Mouse (Mus musculus) limb, embryonic 14.5 days (tissue): ENCODE data around the gene Dhrs7b. TPM values are rescaled to one million over a fixed set of nuclear protein-coding genes. Genes with fewer than 3 reads are reported as not detected.

Experiments used
- ATAC-seq: fragments of 200-750 bp; cut with Nextera tagmentation; 2 replicates; pipeline ENCODE4 v1.8.0; 2017; ENCODE audit warnings: low read depth, moderate number of reproducible peaks, moderate TSS enrichment; ENCODE audit not compliant: low FRiP score
- DNase-seq: peaks from one replicate; pipeline ENCODE4 v3.0.0-alpha.2; 2015; ENCODE audit warnings: low spot score
- H3K27ac ChIP-seq: fragments of 300-500 bp; sonication (generic); replicated peaks from 2 replicates; pipeline ENCODE4 v1.5.1; 2014; ENCODE audit warnings: low read depth, mild to moderate bottlenecking, low read length, moderate library complexity, mixed read lengths
- H3K27me3 ChIP-seq: fragments of 300-500 bp; sonication (generic); 2 replicates; pipeline ENCODE4 v1.6.1; 2014; ENCODE audit warnings: low read length, mixed read lengths; ENCODE audit not compliant: control insufficient read depth, insufficient read depth
- H3K36me3 ChIP-seq: fragments of 300-500 bp; sonication (generic); 2 replicates; pipeline ENCODE4 v1.6.1; 2014; ENCODE audit warnings: mild to moderate bottlenecking, low read length, moderate library complexity, mixed read lengths; ENCODE audit not compliant: control insufficient read depth, insufficient read depth
- H3K4me1 ChIP-seq: fragments of 300-500 bp; sonication (generic); 2 replicates; pipeline ENCODE4 v1.6.1; 2014; ENCODE audit warnings: antibody characterized with exemption, low read length, mixed read lengths; ENCODE audit not compliant: control insufficient read depth, insufficient read depth
- H3K4me2 ChIP-seq: fragments of 300-500 bp; sonication (generic); replicated peaks from 2 replicates; pipeline ENCODE4 v1.6.1; 2014; ENCODE audit warnings: low read depth, mild to moderate bottlenecking, low read length, moderate library complexity; ENCODE audit not compliant: severe bottlenecking
- H3K4me3 ChIP-seq: fragments of 300-500 bp; sonication (generic); replicated peaks from 2 replicates; pipeline ENCODE4 v1.5.1; 2014; ENCODE audit warnings: low read length
- H3K9ac ChIP-seq: fragments of 300-500 bp; sonication (generic); 2 replicates; pipeline ENCODE4 v1.6.1; 2014; ENCODE audit warnings: mild to moderate bottlenecking, low read depth, low read length, moderate library complexity; ENCODE audit not compliant: severe bottlenecking
- H3K9me3 ChIP-seq: fragments of 300-500 bp; sonication (generic); 2 replicates; pipeline ENCODE4 v1.6.1; 2016; ENCODE audit warnings: low read length; ENCODE audit not compliant: control insufficient read depth
- POLR2A ChIP-seq: fragments of 200-500 bp; IDR thresholded peaks from 2 replicates; pipeline ENCODE4 v1.8.0; 2012; ENCODE audit warnings: inconsistent platforms, mild to moderate bottlenecking, moderate library complexity, borderline replicate concordance; ENCODE audit not compliant: insufficient read depth, insufficient read length; ENCODE audit errors: extremely low read depth
- WGBS: fragments of 180-500 bp; shearing (Covaris S2); extraction: QIAGEN DNeasy Blood & Tissue Kit; methylation state at CpG from one replicate; pipeline ENCODE4 v1.1.7; 2014; 5-methylcytosine and 5-hydroxymethylcytosine counted together
- polyA plus RNA-seq, 2 experiments: library from polyadenylated mRNA; depleted of rRNA in 1 of 2; stranded (reverse) in 1 of 2; unstranded in 1 of 2; fragments of >200 nt; fragmentation: Nextera tagmentation in 1 of 2; extraction: Ambion mirVana in 1 of 2; gene quantifications; 2 replicates each; pipeline versions ENCODE4 v1.2.1 to v1.2.3; 2012 to 2014

The Dhrs7b gene
- polyA plus RNA-seq, 2 experiments = 17.3 to 32.4 TPM

- Histone ChIP-seq H3K4me3 (no peak overlapping the region), H3K27me3 (no peaks in the 10 kb centered on the region), H3K4me1 (peaks cover 7% of the 10 kb centered on the region), H3K36me3 (peaks cover 20% of the 10 kb centered on the region), H3K4me2 (no peak overlapping the region), H3K9ac (no peak overlapping the region), H3K9me3 (no peaks in the 10 kb centered on the region), H3K27ac (no peak overlapping the region)
- WGBS = 83% methylated on average over 1 of the region's 1 CpGs
- ATAC-seq (no peak), DNase-seq (no peak)
- no peak for TF ChIP-seq POLR2A
Measured at GRCm38 (mm10) chr11:60909626-60910025, 79.2 kb downstream of the Dhrs7b start.

Other genes with a start within 250 kb of the Dhrs7b start
- 97.9 and 141 TPM in 2 replicates for gene Llgl1, start 130.9 kb upstream of the Dhrs7b start, polyA plus RNA-seq (2012; rRNA removed)
- 61.6 and 69.5 TPM in 2 replicates for gene Llgl1, start 130.9 kb upstream of the Dhrs7b start, polyA plus RNA-seq (2014; fragmentation: Nextera tagmentation; extraction: Ambion mirVana)
- gene Flii, start 103.4 kb upstream of the Dhrs7b start, polyA plus RNA-seq (2012; rRNA removed) = 120 and 138 TPM in 2 replicates
- 66.3 and 70.1 TPM in 2 replicates for gene Flii, start 103.4 kb upstream of the Dhrs7b start, polyA plus RNA-seq (2014; fragmentation: Nextera tagmentation; extraction: Ambion mirVana)
- gene Mief2, start 102.2 kb upstream of the Dhrs7b start, polyA plus RNA-seq (2012; rRNA removed) = 18.9 and 22.2 TPM in 2 replicates
- 14.7 and 17.9 TPM in 2 replicates for gene Mief2, start 102.2 kb upstream of the Dhrs7b start, polyA plus RNA-seq (2014; fragmentation: Nextera tagmentation; extraction: Ambion mirVana)
- 16.9 and 17.5 TPM in 2 replicates for gene Top3a, start 53.3 kb upstream of the Dhrs7b start, polyA plus RNA-seq (2012; rRNA removed)
- gene Top3a, start 53.3 kb upstream of the Dhrs7b start, polyA plus RNA-seq (2014; fragmentation: Nextera tagmentation; extraction: Ambion mirVana) = 14.3 and 16.2 TPM in 2 replicates
- gene Smcr8, start 53.1 kb upstream of the Dhrs7b start, polyA plus RNA-seq (2012; rRNA removed) = 8.8 and 9.0 TPM in 2 replicates
- 7.5 and 7.6 TPM in 2 replicates for gene Smcr8, start 53.1 kb upstream of the Dhrs7b start, polyA plus RNA-seq (2014; fragmentation: Nextera tagmentation; extraction: Ambion mirVana)
- 26.4 and 30.4 TPM in 2 replicates for gene Shmt1, start 18.9 kb upstream of the Dhrs7b start, polyA plus RNA-seq (2012; rRNA removed)
- gene Shmt1, start 18.9 kb upstream of the Dhrs7b start, polyA plus RNA-seq (2014; fragmentation: Nextera tagmentation; extraction: Ambion mirVana) = 33.8 and 35.9 TPM in 2 replicates
- gene Tmem11, start 48.6 kb downstream of the Dhrs7b start, polyA plus RNA-seq (2012; rRNA removed) = 82.5 and 88.5 TPM in 2 replicates
- 67.7 and 70.7 TPM in 2 replicates for gene Tmem11, start 48.6 kb downstream of the Dhrs7b start, polyA plus RNA-seq (2014; fragmentation: Nextera tagmentation; extraction: Ambion mirVana)
- 25.5 and 36.0 TPM in 2 replicates for gene Natd1, start 84.1 kb downstream of the Dhrs7b start, polyA plus RNA-seq (2012; rRNA removed)
- 21.6 and 23.7 TPM in 2 replicates for gene Natd1, start 84.1 kb downstream of the Dhrs7b start, polyA plus RNA-seq (2014; fragmentation: Nextera tagmentation; extraction: Ambion mirVana)
- 34.3 and 52.1 TPM in 2 replicates for gene Map2k3, start 101.4 kb downstream of the Dhrs7b start, polyA plus RNA-seq (2012; rRNA removed)
- gene Map2k3, start 101.4 kb downstream of the Dhrs7b start, polyA plus RNA-seq (2014; fragmentation: Nextera tagmentation; extraction: Ambion mirVana) = 76.4 and 83.1 TPM in 2 replicates
- gene Kcnj12, start 191.9 kb downstream of the Dhrs7b start, polyA plus RNA-seq (2012; rRNA removed) = 0.47 and 0.55 TPM in 2 replicates
- 0.14 and 0.62 TPM in 2 replicates for gene Kcnj12, start 191.9 kb downstream of the Dhrs7b start, polyA plus RNA-seq (2014; fragmentation: Nextera tagmentation; extraction: Ambion mirVana)